Mouse (Mus musculus) embryonic facial prominence, embryonic 14.5 days (tissue): ENCODE data around the gene Ptrh1. TPM values are rescaled to one million over a fixed set of nuclear protein-coding genes. Genes with fewer than 3 reads are reported as not detected.
A peak's percentile ranks its signal among the peaks of the same experiment; 100 is the strongest.

Experiments used
- ATAC-seq: fragments of 200-750 bp; cut with Nextera tagmentation; 2 replicates; pipeline ENCODE4 v1.8.0; 2017; ENCODE audit warnings: low read depth, moderate number of reproducible peaks, moderate TSS enrichment
- DNase-seq: peaks from one replicate; pipeline ENCODE4 v3.0.0-alpha.2; 2015; ENCODE audit warnings: low spot score
- H3K27ac ChIP-seq: fragments of 300-500 bp; sonication (generic); replicated peaks from 2 replicates; pipeline ENCODE4 v1.5.1; 2014; ENCODE audit warnings: low read depth, mild to moderate bottlenecking, low read length, moderate library complexity
- H3K27me3 ChIP-seq: fragments of 300-500 bp; sonication (generic); replicated peaks from 2 replicates; pipeline ENCODE4 v1.6.1; 2014; ENCODE audit warnings: low read length; ENCODE audit not compliant: control insufficient read depth, insufficient read depth
- H3K36me3 ChIP-seq: fragments of 300-500 bp; sonication (generic); 2 replicates; pipeline ENCODE4 v1.6.1; 2014; ENCODE audit warnings: low read length, mixed read lengths; ENCODE audit not compliant: control insufficient read depth, insufficient read depth
- H3K4me1 ChIP-seq: fragments of 300-500 bp; sonication (generic); 2 replicates; pipeline ENCODE4 v1.6.1; 2014; ENCODE audit warnings: antibody characterized with exemption, low read length; ENCODE audit not compliant: control insufficient read depth, insufficient read depth
- H3K4me2 ChIP-seq: fragments of 300-500 bp; sonication (generic); 2 replicates; pipeline ENCODE4 v1.6.1; 2014; ENCODE audit warnings: low read depth, mild to moderate bottlenecking, low read length, moderate library complexity, mixed read lengths
- H3K4me3 ChIP-seq: fragments of 300-500 bp; sonication (generic); 2 replicates; pipeline ENCODE4 v1.5.1; 2014; ENCODE audit warnings: low read depth, mild to moderate bottlenecking, low read length
- H3K9ac ChIP-seq: fragments of 300-500 bp; sonication (generic); 2 replicates; pipeline ENCODE4 v1.6.1; 2014; ENCODE audit warnings: low read depth, mild to moderate bottlenecking, low read length, moderate library complexity, mixed read lengths
- H3K9me3 ChIP-seq: fragments of 300-500 bp; sonication (generic); 2 replicates; pipeline ENCODE4 v1.6.1; 2016; ENCODE audit warnings: low read length; ENCODE audit not compliant: control insufficient read depth
- whole genome bisulfite sequencing: fragments of 180-500 bp; shearing (Covaris S2); extraction: QIAGEN DNeasy Blood & Tissue Kit; methylation state at CpG from one replicate; pipeline ENCODE4 v1.1.7; 2014; 5-methylcytosine and 5-hydroxymethylcytosine counted together
- polyA plus RNA-seq: library from polyadenylated mRNA; unstranded; fragments of >200 nt; fragmentation: Nextera tagmentation; extraction: Ambion mirVana; gene quantifications from 2 replicates; pipeline ENCODE4 v1.2.1, GENCODE M21; 2014

Ptrh1 gene
- polyA plus RNA-seq, 1 experiment from 2014 or later = 5.2 TPM

DNA sequence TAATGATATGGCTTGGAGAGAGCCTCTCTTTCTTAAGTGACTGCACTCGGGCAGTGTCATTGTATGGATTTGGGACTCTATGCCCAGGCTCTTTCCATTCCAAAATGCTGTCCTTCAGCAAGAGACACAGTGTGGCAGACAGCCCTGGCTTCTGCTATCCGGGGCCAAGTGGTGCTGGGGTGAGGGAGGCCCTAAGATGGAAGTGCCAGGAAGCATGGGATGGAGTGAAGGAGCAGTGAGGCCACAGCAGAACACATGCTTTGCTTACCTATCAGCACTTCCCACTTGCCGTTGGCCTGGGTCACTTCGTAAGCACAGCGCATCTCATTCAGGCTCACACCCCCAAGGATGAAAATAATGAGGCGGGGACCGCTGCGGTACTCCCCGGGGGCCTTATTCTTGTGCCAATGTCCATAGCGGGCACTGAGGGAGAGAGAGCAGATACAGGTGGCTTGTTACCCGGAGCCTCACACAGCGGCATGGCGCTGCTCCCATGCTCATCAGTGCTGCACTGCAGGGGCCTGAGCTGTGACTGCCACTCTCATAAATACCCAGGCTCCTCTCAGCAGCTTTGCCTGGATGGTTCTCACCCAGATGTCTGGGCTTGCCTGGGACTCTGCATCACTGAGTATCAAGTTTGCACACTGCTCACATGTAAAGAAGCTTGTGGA is 20.3 kb downstream of the Ptrh1 start:
- WGBS = 80% methylated on average over 13 of the region's 13 CpGs
- no peak overlapping the region for H3K4me3 ChIP-seq

DNA sequence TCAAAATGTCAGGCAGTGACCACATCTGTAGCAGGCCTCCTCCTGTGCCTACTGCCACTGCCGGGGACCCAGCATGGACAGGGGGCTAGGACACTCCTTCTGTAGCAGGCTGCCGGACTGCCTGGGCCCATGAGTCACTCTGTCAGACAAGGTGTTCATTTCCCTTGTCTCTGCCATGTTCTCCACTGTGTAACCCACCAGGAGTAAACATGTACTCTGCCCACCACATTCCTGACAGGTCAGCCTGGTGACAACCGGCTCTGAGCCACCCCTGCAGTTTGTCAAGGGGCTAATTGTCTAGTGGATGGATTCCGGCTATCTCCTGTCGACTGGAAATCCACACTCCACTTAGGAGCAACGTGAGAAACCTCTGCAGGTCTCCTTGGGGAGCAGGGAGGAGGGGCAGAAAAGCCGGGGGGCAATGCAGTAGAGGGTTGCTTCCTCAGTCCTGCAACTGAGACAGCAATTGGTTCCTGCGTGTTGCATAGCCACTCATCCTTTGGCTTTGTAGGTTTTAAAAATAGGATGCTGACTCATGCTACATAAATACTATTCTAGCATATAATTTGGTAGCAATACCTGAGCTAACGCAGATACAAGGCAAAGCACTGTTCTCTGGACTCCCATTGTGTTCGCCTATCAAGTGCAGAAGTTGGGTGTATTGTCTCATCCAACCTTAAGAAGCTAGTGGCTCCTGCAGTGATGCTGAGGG is 22.8 kb downstream of the Ptrh1 start:
- H3K4me2 ChIP-seq = no peak overlapping the region
- H3K36me3 ChIP-seq = peaks cover 47% of the 10 kb centered on the region
- WGBS = 60% methylated on average over 10 of the region's 10 CpGs
- no peak overlapping the region for H3K27ac ChIP-seq
- H3K4me3 ChIP-seq = no peak overlapping the region
- ATAC-seq = no peak
- H3K27me3 ChIP-seq = no peaks in the 10 kb centered on the region
- peak overlapping the region; percentile 8; the same call in 1 of the 2 replicates for H3K9ac ChIP-seq
- DNase-seq = no peak
- no peaks in the 10 kb centered on the region for H3K4me1 ChIP-seq
- no peaks in the 10 kb centered on the region for H3K9me3 ChIP-seq

More for the DNA sequence above, 20.3 kb downstream of the Ptrh1 start:
- Histone ChIP-seq H3K36me3 (peaks cover 47% of the 10 kb centered on the region), H3K9me3 (no peaks in the 10 kb centered on the region), H3K9ac (no peak overlapping the region), H3K4me2 (no peak overlapping the region), H3K27me3 (no peaks in the 10 kb centered on the region), H3K4me1 (no peaks in the 10 kb centered on the region), H3K27ac (no peak overlapping the region)
- no peak for ATAC-seq
- DNase-seq = no peak

DNA sequence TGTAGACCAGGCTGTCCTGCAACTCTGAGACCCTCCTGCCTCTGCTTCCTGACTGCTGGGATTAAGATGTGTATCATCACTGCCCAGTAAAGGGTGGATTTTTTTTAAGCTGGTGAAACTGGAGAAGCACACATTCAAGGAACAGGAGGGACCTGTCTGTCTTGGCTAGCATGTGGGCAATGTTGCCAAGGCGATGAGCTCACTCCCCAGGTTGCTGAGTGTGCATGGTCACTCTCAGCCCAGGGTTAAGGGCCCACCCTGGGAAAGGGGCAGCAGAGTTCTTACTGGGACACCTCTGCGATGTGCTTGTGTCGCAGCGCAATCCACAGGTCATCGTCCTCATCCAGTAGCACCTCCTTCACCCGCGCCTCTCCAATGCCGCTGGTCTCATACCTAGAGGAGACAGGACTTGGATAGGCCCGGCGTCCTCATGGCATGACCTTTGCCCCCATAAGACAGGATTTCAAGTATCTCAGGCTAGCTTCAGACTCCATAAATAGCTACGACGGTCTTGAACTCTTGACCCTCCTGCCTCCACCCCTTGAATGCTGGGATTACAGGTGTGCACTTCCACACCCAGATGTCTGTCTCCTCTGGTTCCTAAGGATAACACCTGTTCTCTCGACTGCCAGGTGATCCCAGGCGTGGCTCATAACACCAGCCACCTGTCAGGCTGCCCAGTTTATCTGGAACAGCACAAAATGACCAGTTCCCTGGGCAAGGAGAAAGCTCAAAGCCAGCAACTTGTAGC is 33.4 kb downstream of the Ptrh1 start:
- H3K36me3 ChIP-seq = peaks cover 28% of the 10 kb centered on the region; the same call in 1 of the 2 replicates
- H3K4me1 ChIP-seq = no peaks in the 10 kb centered on the region
- ATAC-seq (no peak), DNase-seq (no peak)
- H3K27ac ChIP-seq = no peak overlapping the region
- no peak overlapping the region for H3K4me3 ChIP-seq
- 90% methylated on average over 14 of the region's 14 CpGs for WGBS
- H3K9me3 ChIP-seq = no peaks in the 10 kb centered on the region
- no peaks in the 10 kb centered on the region for H3K27me3 ChIP-seq
- no peak overlapping the region for H3K4me2 ChIP-seq
- H3K9ac ChIP-seq = no peak overlapping the region

DNA sequence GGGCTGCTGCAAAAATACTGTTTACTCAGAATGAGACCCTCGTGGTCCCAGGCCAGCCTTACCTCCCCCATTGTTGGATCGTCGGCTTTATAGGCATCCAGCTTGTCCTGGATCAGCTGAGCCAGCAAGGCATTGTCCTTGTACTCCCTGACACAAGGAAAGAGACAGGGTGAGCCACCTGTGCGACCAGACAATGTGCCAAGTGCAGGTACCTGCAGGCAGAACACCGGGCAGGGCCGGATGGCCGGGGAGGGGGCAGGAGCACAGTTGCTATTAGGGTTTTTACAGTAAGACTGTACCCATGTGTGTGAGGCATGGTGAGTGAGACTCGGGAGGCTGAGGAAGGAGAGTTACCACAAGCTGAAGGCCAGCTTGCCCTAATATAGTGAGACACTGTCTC is 36.4 kb downstream of the Ptrh1 start:
- ATAC-seq (no peak), DNase-seq (no peak)
- Histone ChIP-seq H3K4me2 (no peak overlapping the region), H3K9ac (no peak overlapping the region), H3K4me1 (no peaks in the 10 kb centered on the region), H3K27ac (no peak overlapping the region), H3K9me3 (no peaks in the 10 kb centered on the region), H3K4me3 (no peak overlapping the region), H3K27me3 (no peaks in the 10 kb centered on the region), H3K36me3 (peaks cover 42% of the 10 kb centered on the region)
- WGBS = 81% methylated on average over 8 of the region's 8 CpGs

DNA sequence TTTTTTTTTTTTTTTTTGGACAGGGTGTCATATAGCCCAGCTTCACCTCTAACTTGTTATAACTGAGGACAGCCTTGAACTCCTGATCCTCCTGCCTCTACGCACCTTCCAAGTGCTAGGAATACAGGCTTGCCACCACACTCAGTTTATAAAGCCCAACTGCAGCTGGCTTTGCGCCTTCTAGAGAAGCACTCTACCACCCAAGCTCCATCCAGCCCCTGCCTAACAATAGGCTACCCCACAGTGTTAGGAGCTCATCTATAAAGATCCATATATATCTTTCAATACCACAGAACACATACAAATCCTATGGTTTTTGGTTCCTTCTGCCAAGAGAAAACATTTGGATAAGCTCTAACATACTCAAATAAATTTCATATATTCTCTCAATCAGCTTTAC is 40.9 kb downstream of the Ptrh1 start:
- Histone ChIP-seq H3K4me2 (no peak overlapping the region), H3K4me3 (no peak overlapping the region), H3K27me3 (no peaks in the 10 kb centered on the region), H3K27ac (no peak overlapping the region), H3K9ac (no peak overlapping the region), H3K4me1 (no peaks in the 10 kb centered on the region), H3K9me3 (no peaks in the 10 kb centered on the region), H3K36me3 (peaks cover 36% of the 10 kb centered on the region)
- DNase-seq (no peak), ATAC-seq (no peak)
- 92% methylated on average over 2 of the region's 2 CpGs for WGBS

DNA sequence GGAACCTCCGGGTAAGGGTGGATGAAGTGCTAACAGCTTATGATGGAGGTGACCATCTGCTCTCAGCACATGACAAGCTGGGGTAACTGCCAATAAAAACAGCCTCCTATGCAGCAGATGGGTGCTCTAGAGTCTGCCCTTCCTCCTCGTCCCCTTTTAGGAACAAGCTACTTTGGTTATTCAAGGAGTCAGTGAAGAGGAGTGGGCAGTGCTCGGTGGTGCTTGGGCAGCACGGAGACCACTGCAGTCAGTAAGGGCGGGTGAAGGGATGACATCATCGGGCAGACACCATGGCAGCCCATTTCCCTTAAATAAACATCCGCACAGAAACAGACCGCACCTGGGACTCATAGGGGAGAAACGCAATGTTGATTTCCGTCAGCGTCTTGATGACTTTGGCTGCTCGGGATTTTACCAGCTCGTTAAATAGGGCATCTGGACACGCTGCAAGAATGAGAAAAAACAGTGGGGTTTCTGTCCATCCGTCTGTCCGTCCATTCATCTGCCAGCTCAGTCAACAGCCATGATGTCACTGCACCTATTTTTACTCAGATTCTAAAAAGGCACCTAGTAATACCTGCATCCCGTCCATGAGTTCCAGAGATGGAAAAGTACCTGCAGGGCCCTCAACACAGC is 41.5 kb downstream of the Ptrh1 start:
- Histone ChIP-seq H3K4me3 (no peak overlapping the region), H3K9me3 (no peaks in the 10 kb centered on the region), H3K27me3 (no peaks in the 10 kb centered on the region), H3K27ac (no peak overlapping the region), H3K4me2 (no peak overlapping the region), H3K4me1 (no peaks in the 10 kb centered on the region), H3K36me3 (peaks cover 36% of the 10 kb centered on the region), H3K9ac (no peak overlapping the region)
- ATAC-seq (no peak; the same call in 1 of the 2 replicates), DNase-seq (peak; percentile 29)
- 70% methylated on average over 17 of the region's 17 CpGs for WGBS

DNA sequence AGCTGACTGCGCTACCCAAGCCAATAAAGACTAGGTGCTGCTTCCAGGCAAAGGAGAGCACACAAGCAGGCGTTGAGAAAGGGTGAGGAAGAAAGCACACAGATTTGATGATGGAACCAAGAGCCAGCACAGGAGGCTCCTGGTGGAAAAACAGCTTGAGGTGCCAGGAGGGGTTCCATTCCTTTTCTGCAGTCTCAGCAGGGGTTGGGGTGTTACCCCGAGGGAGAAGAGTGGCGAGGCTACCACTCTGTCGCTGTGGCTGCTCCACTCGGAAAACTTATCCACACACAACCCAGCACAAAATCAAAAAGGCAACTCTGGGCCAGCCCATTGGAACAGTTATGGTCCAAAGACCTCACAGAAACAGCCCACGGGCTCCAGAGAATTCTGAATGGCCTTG is 42.0 kb downstream of the Ptrh1 start:
- WGBS = 68% methylated on average over 7 of the region's 7 CpGs
- Histone ChIP-seq H3K9ac (no peak overlapping the region), H3K4me1 (no peaks in the 10 kb centered on the region), H3K4me3 (no peak overlapping the region), H3K27ac (no peak overlapping the region), H3K27me3 (no peaks in the 10 kb centered on the region), H3K9me3 (no peaks in the 10 kb centered on the region), H3K36me3 (peaks cover 36% of the 10 kb centered on the region), H3K4me2 (no peak overlapping the region)
- ATAC-seq (no peak), DNase-seq (no peak)

DNA sequence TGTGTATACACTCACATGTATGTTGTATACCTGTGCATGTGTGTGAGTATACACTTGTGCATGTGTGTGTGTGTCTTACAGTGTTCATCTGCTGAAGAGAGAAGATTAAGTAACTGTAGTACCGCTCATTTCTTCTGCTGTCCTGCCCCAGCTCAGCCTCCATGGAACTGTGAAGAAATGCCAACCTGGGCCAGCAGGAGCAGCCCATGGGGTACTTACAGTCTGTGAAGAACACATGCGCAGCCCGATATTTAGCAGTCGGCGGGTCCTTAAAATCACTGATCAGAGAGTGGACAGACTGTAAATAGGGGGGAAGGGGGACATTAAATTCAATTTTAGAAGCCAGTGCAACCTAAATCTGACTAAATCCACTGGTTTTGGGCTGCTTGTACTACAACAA is 42.6 kb downstream of the Ptrh1 start:
- DNase-seq = no peak
- H3K4me2 ChIP-seq = no peak overlapping the region
- 91% methylated on average over 5 of the region's 5 CpGs for WGBS
- H3K9ac ChIP-seq = no peak overlapping the region
- ATAC-seq = no peak
- no peaks in the 10 kb centered on the region; the same call in 1 of the 2 replicates for H3K4me1 ChIP-seq
- peaks cover 36% of the 10 kb centered on the region for H3K36me3 ChIP-seq
- no peaks in the 10 kb centered on the region for H3K9me3 ChIP-seq
- no peak overlapping the region for H3K27ac ChIP-seq
- no peaks in the 10 kb centered on the region for H3K27me3 ChIP-seq
- no peak overlapping the region for H3K4me3 ChIP-seq
